Mouse (Mus musculus): ENCODE results near the gene Map1a. TPM values are rescaled to one million over a fixed set of nuclear protein-coding genes. Genes with fewer than 3 reads are reported as not detected.

The Map1a gene
- polyA plus RNA-seq, 1 experiment from 2014 or later = 7.0 TPM

Other genes with a start within 250 kb of the Map1a start
- gene Tgm5, start 203.8 kb upstream of the Map1a start, polyA plus RNA-seq (2014; fragmentation: Nextera tagmentation; extraction: Ambion mirVana) = 8.4 and 9.3 TPM in 2 replicates
- gene Tgm7, start 179.8 kb upstream of the Map1a start, polyA plus RNA-seq (2014; fragmentation: Nextera tagmentation; extraction: Ambion mirVana) = 0.12 and 0.14 TPM in 2 replicates
- 16.0 and 22.7 TPM in 2 replicates for gene Adal, start 149.2 kb upstream of the Map1a start, polyA plus RNA-seq (2014; fragmentation: Nextera tagmentation; extraction: Ambion mirVana)
- 15.0 and 22.1 TPM in 2 replicates for gene Lcmt2, start 148.9 kb upstream of the Map1a start, polyA plus RNA-seq (2014; fragmentation: Nextera tagmentation; extraction: Ambion mirVana)
- 36.4 and 59.9 TPM in 2 replicates for gene Tubgcp4, start 118.9 kb upstream of the Map1a start, polyA plus RNA-seq (2014; fragmentation: Nextera tagmentation; extraction: Ambion mirVana)
- 9.6 and 13.3 TPM in 2 replicates for gene Zscan29, start 118.5 kb upstream of the Map1a start, polyA plus RNA-seq (2014; fragmentation: Nextera tagmentation; extraction: Ambion mirVana)
- gene Trp53bp1, start 18.2 kb upstream of the Map1a start, polyA plus RNA-seq (2014; fragmentation: Nextera tagmentation; extraction: Ambion mirVana) = 55.0 and 91.9 TPM in 2 replicates
- 10.1 and 13.3 TPM in 2 replicates for gene Ppip5k1, start 65.8 kb downstream of the Map1a start, polyA plus RNA-seq (2014; fragmentation: Nextera tagmentation; extraction: Ambion mirVana)
- gene Ckmt1, start 68.1 kb downstream of the Map1a start, polyA plus RNA-seq (2014; fragmentation: Nextera tagmentation; extraction: Ambion mirVana) = 3.3 and 7.9 TPM in 2 replicates
- not detected in 2 replicates for gene Strc, start 97.6 kb downstream of the Map1a start, polyA plus RNA-seq (2014; fragmentation: Nextera tagmentation; extraction: Ambion mirVana)
- gene Pdia3, start 124.2 kb downstream of the Map1a start, polyA plus RNA-seq (2014; fragmentation: Nextera tagmentation; extraction: Ambion mirVana) = 542 and 571 TPM in 2 replicates
- 2.2 and 2.8 TPM in 2 replicates for gene Catsper2, start 124.2 kb downstream of the Map1a start, polyA plus RNA-seq (2014; fragmentation: Nextera tagmentation; extraction: Ambion mirVana)
- 12.0 and 12.2 TPM in 2 replicates for gene Ell3, start 154.7 kb downstream of the Map1a start, polyA plus RNA-seq (2014; fragmentation: Nextera tagmentation; extraction: Ambion mirVana)
- gene Serf2, start 159.6 kb downstream of the Map1a start, polyA plus RNA-seq (2014; fragmentation: Nextera tagmentation; extraction: Ambion mirVana) = 522 and 664 TPM in 2 replicates
- 116 and 147 TPM in 2 replicates for gene Hypk, start 163.7 kb downstream of the Map1a start, polyA plus RNA-seq (2014; fragmentation: Nextera tagmentation; extraction: Ambion mirVana)
- 0.20 and 0.24 TPM in 2 replicates for gene Serinc4, start 167.2 kb downstream of the Map1a start, polyA plus RNA-seq (2014; fragmentation: Nextera tagmentation; extraction: Ambion mirVana)
- gene Mfap1b, start 184.5 kb downstream of the Map1a start, polyA plus RNA-seq (2014; fragmentation: Nextera tagmentation; extraction: Ambion mirVana) = 47.8 and 53.2 TPM in 2 replicates
- gene Mfap1a, start 217.1 kb downstream of the Map1a start, polyA plus RNA-seq (2014; fragmentation: Nextera tagmentation; extraction: Ambion mirVana) = 21.5 and 28.0 TPM in 2 replicates
- 11.0 and 11.9 TPM in 2 replicates for gene Wdr76, start 217.1 kb downstream of the Map1a start, polyA plus RNA-seq (2014; fragmentation: Nextera tagmentation; extraction: Ambion mirVana)

Data from kidney, embryonic 14.5 days (tissue).